Mouse (Mus musculus) kidney, postnatal 36 days (tissue): ENCODE measurements around the gene Pdss2.

Source experiments
- DNase-seq, 2 experiments: peaks; one replicate each; pipeline ENCODE4 v3.0.0; 2021 to 2022; ENCODE audit warnings: mixed read lengths in 2 of 2

Pdss2 gene

DNA sequence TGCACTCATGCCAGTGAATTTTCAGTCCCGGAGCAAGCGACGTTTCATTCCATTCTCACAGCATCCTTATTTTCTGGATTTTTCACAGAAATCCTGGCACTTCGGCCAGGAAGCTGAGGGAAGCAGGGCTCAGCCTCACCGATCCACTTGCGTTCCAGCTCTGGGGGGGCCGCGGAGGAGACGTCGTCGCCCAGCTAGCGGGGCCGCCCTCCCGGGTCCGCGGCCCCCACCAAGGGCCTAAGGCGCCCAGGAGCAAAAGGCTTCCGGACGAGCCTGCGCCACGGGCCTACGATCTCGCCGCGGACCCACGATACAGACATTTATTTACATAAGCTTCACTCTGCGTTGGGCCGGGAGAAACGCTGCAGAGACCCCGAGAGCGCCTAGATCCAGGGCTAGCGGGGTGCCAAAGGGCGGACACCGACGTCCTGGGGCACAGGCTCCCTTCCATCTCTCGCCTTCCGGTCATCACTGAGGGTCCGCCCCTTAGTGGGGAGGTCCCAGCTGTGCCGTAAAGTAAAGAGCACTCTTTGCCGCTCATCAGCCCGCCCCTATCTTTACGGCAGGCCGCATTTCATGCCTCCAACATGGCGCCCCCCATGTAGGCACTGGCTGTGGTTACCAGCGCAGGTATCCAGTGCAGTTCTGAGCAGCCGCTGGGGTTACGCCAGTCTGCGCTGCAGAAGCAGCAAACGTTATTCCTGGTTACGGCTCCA lies at the start of gene Pdss2:
TSS of gene Pdss2 (plus strand) at position 577 of the 716 bp plus-strand sequence.
- DNase-seq: peak; percentile 96 to 98

DNA sequence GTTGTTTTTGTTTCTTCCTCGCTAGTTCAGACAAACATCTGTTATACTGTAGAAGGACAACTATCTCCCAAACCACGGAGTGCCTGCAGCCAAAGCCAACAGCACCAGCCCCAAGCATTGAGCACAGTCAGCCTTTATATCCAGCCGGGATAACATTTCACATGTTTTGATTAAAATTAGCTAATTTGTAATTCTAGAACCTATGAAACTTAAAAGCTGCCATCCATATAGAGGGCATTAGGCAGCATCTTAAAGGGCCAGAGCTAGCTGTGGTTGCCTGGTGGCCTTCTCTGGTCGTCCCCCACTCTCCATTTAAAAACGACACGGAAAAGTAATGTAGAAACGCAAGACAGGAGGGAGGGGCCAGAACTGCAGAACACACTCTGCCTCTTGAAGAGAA lies 49.2 kb upstream of the Pdss2 start:
- DNase-seq: no peak

DNA sequence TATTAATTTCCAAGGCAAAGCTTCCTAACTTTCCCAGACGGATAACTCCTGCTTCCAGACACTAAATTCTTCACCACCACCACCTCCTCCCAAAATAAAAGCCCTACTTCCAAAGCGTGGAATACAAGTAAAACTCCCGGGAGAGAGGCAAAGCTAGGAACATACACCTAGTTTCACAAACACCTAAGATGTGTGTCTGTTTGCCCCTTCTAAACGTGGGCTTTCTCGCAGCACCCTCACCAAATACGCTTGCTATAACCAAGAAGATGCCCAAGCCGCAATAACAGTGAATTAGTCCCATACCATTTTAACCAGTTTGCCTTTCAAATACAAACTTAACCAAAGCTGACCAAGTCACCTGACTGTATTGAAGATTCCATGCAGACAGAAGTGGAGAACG lies 48.7 kb upstream of the Pdss2 start:
- no peak for DNase-seq

DNA sequence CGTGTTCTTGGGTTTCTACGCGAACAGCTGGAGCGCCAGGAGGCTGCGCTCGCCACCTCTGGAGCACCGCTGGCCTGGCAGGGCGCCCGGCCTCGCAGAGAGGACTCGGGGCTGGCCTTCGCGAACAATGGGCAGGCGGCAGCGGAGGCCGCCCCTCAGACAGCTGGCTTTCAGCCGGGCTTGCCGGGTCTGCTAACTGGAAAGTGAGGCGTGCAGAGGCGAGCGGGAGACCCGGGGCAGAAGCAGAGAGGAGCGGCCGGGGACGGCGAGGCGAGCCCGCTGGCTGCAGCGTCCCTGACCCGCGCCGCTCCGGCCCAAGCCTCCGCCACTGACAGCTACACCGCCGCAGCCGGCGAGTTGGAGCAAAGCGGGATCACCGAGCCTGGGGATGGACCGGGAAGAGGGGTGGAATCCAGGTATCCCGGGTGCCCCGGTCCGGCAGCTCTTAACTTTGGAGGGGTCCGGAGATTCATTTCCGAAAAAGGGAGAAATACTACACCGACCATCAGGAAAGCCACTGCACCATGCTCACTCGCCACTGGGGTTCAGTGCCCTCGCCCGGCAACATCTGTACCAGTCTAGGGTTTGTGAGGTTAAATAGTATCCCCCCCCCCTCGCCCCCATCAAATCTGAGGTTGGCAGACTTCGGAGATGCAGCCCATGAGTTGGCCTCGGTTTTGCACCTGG lies 48.0 kb upstream of the Pdss2 start:
- peak; percentile 48 to 85 for DNase-seq

DNA sequence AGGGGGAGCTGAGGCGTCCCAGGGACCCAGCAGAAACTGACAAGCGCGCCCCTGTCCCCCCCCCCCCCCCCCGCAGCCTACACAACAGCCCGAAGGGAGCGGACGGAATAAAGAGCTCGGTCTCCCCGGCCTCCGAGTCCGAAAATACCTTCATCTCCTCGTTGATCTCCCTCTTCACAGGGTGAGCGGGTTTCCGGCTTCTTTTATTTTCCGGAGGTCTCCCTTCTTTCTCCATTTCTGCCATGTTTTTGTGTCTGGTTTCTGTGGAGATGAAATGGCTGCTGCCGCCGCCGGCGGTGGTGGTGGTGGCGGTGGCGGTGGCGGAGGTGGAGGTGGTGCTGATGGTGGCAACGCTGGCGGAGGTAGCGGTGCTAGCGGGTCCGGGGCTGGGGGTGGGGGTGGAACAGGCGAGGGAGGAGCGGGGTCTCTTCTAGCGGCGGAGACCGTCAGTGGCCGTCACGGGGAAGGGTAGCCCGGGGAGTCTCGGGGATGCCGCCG lies 47.4 kb upstream of the Pdss2 start:
- DNase-seq: peak in 1 of 2 experiments; percentile 32

DNA sequence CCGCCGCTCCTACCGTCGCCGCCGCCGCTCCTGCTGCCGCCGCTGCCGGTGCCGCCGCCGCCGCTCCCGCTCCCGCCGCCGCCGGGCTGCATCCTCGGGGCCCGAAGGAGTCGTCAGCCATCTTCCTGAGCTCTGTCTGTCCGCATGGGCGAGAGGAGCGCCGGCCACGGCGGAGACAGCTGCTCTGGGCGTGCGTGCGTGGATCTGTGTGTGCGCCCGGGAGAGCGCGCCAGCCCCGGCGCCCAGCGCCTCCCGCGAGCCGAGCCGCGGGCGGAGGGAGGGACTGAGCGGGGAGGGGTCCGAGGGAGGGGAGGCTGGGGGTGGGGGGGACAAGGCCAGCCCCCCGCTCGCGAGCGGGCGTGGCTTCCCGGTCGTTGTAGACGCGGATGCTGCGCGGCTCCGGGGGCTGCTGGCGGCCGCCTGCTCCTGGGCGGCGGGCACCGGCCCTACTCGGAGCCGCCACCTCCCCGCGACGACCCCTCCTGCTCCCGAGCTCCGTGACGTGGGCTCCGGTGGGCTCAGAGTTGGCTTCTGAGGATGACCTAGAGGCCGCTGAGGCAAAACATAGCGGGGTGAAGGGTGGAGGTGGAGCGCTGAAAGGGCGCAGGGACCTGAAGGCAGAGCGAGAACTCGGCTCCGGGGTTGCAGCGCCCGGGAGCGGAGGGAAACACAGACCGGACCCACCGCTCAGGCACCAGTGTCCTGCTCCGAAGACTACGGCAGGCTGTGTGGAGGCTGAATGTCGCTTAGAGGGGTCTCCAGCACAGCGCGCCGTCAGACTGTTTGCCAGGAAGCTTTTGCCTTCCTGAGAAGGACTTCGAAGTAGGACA lies 46.7 kb upstream of the Pdss2 start, which contains the start of the genes Sobp and 9030612E09Rik:
TSS of gene Sobp (minus strand) at position 205 of the 830 bp plus-strand sequence.
TSS of gene 9030612E09Rik (plus strand) at position 379 of the 830 bp plus-strand sequence.
- DNase-seq: peak in 1 of 2 experiments; percentile 40

DNA sequence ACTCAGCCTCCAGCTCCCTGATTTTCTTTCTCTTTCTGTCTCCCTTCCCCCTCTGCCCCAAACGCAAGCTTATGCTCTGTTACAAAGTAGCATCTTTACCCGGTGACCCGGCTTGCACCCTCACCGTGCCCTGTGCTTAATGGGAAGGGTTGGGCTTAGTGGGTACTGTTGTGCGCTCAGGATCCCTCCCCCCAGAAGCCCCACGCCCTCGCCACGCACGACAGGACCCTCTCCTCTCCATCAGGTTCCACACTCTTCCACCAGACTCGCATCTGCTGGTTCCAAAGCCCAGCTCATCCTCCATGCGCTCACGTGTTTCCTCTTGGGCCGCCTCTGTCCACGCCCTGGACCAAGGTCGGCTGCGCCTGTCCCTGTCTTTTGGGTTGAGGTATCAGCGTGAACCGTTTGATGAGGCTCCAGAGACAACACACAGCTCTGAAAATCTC lies 46.1 kb upstream of the Pdss2 start:
- peak in 1 of 2 experiments; percentile 9 for DNase-seq

DNA sequence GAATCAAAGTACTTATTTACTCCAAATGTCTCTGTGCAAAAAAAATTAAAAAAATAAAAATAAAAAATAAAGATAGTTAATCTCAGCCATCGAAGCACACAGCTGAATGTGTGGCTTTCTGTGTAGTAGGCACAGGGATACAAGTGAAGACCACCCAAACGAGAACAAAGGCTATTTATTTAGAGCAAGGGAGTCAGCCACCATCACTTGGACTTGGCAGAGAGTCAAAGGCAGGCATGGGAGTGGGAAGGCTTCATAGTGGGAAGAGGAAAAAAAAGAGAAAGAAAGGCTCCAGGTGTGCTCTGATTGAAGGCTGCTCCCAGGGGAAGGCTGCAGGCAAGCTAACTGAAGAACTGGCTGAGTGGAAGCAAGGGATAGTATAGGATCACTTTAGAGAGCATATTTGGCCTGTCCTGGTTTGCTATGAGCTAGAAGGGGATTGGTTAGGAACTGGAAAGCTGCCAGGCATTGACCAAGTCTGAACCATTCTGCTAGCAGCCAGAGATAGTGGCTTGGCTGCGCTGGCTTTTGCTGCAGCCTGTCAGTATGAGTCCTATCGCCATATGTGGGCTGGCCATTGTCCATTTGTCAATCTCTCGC lies 40.9 kb upstream of the Pdss2 start:
- DNase-seq: no peak

DNA sequence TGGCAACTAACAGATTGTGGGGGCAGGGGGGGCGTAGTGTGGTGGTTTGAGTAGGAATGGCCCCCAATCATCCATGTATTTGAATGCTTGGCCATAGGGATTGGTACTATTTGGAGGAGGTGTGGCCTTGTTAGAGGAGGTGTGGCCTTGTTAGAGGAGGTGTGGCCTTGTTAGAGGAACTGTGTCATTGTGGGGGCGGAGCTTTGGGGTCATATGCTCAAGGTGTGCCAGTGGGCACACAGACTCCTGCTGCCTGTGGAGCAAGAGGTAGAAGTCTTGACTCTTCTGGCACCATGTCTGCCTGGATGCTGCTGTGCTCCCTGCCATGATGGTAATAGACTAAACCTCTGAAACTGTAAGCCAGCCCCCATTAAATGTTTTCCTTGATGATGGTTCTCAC lies 21.1 kb upstream of the Pdss2 start:
- DNase-seq: no peak

DNA sequence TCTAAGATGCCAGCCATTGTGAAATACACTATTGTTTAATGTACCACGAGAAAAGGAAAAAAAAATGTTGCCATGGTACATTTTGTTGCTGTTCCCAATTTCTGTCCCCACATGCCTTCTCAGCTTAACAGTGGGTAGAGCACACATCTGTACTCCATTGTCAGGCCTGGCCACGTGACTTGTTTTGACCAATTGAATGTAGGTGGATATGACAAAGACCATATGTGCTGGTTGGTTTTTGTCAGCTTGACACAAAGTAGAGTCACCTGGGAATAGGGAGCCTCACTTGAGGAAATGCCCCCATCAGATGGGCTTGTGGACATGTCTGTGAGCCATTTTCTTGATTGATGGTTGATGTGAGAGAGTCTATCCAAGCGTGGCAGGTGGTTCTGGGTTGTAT lies 17.4 kb upstream of the Pdss2 start:
- no peak for DNase-seq

DNA sequence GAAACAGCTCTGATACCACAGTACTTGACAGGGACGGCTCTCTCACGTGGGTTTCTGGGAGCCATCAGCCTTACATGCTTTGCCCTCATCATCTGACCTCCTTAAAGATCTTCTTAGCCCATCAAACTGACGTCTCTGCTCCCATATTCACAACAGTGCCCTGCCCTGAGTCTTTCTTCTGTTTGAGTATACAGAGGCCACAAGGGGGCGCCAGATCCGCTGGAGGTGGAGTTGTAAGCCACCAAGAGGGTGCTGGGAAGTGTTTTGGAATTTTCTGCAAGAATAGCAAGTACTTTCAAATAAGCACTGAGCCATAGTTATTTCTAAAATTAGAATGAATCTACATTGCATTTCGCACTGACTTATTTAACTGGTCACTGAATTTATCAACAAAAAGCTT lies 9.4 kb upstream of the Pdss2 start:
- DNase-seq: peak; percentile 9 to 66

DNA sequence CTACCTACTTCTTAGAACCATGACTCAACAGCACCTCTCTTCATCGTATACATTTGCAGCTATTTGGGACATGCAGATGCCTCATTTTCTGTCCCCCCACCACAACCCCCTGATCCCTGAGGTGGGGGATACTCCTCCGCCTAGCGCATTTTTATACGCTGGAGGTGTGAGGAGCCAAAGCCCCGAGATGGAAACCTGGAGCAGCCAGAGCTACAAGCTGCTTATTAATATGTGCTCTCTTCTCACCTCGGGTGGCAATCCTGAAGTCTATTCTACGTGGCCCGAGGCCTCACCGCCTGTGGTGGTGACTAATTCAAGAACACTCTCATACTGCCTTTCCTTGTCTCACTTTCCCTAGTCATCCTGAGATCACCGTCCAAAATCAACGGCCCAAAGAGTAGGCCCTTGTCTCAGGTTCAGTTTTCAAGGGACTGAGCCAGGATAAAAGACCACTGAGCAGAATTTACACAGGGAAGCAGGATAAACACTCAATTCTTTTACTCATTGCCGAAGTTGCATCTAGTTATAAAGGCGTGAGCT lies 3.9 kb upstream of the Pdss2 start:
- DNase-seq: no peak

DNA sequence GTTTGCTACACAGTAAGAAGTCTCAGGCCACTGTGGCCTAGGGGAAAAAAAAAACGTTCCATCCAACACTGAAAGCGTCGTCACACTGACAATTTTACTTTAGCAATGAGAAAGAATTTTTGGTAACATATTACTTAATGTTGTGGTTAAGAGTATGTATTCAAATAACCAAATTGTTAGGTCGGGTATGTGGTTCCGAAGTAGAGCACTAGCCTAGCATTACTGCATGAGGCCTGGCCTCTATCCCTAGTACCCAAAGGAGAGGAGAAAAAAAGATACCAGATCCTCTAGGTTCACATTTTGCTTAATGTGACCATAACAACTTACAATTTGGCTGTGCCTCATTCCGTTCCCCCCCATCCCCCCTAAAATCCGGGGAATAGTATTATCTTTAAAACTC lies 807 bp upstream of the Pdss2 start:
- DNase-seq: no peak

DNA sequence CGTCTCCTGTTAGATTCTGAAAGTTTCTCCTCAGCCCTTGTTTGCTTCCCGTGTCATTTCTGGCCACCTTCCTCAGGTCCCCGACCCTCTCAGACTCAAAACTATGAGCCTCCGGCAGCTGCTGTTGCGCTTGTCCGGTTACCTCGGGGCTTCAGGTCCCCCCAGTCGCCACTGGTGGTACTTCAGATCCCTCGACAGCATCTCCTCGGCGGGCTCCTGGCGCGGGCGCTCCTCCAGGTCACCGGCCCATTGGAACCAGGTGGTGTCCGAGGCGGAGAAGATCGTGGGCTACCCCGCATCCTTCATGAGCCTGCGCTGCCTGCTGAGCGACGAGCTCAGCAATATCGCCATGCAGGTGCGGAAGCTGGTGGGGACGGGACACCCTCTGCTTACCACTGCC lies 373 bp downstream of the Pdss2 start:
- DNase-seq: peak; percentile 19 to 57

DNA sequence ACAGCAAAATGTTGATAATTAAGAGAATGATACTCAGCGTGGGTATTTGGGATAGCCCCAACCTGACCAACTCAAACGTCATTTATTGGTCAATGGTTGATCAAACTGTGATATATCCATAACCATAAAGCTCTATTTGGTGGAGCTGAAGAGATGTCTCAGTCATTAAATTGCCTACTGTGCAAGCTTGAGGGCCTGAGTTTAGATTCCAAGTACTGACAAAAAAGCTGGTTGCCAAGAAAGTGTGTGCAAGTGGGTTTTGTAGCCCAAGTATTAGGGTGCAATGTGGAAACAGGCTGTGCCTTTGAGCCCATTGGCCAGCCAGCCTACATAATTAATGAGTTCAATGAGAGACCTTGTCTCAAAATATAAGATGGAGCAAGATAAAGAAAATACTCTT lies 2.1 kb downstream of the Pdss2 start:
- DNase-seq: no peak

DNA sequence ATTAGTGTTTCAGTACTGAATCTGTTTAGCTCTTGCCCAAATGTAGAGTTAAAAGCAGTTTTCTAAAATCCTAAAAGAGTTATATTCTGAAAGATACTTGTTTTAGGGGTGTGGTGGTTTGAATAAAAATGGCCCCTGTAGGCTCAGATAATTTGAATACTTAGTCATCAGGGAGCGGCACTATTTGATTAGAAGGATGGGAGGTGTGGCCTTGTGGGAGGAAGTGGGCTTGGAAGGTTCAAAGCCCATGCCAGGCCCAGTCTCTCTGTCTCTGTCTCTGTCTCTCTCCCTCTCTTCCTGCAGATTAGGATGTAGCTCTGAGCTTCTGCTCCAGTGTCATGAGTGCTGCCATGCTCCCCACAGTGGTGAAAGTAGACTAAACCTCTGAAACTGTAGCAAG lies 5.1 kb downstream of the Pdss2 start:
- DNase-seq: no peak

DNA sequence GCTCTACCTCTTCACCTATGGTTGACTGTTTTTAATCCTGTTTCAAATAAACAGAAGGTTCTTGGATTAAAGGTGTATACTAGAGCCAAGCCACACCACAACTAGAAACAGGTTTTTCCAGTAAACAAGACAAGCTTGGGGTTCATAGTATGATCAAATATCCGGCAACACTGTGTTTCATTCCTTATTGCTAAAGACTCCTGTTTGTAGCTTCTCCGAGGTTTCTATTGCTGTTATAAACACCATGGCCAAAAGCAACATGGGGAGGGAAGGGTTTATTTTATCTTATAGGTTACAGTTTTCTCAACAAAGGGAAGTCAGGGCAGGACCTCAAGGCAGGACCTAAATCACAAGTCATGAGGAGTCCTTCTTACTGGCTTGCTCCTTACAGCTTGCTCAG lies 8.0 kb downstream of the Pdss2 start:
- DNase-seq: no peak

DNA sequence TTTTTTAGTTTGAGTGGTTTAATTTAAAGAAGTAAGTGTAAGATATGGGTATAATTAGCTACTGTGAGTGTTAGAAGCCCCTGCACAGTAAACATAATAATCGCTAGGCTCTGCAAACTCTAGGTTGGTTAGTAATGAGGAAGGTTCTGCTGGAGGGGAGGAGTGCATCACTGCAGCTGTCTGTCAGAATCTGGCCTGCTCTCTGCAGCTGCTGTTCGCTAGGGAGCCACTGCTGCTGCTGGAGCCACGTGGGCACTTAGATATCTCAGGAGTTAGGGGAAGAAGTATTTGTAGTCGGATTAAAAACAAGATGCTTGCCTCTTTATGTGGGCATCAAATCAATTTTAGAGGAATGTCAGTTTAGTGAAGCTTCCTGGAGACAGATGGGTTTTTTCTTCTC lies 13.2 kb downstream of the Pdss2 start:
- DNase-seq: no peak

DNA sequence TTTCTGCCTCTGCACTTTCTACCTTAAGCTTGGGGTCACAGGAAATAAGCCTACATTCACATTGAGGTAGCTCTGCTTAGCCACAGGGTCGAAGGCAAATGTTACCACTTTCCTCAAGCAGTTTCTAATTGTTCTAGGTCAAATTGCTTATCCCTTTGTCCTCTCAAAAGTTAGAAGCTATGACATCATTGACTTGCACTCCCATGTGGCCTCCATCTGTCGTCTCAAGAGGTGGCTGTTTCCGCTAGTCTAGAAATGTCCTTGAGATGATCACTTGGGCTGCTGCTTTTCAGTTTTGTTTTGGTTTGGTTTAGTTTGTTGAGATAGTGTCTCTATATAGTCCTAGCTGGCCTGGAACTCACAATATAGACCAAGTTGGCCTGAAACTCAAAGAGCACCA lies 13.7 kb downstream of the Pdss2 start:
- DNase-seq: no peak

DNA sequence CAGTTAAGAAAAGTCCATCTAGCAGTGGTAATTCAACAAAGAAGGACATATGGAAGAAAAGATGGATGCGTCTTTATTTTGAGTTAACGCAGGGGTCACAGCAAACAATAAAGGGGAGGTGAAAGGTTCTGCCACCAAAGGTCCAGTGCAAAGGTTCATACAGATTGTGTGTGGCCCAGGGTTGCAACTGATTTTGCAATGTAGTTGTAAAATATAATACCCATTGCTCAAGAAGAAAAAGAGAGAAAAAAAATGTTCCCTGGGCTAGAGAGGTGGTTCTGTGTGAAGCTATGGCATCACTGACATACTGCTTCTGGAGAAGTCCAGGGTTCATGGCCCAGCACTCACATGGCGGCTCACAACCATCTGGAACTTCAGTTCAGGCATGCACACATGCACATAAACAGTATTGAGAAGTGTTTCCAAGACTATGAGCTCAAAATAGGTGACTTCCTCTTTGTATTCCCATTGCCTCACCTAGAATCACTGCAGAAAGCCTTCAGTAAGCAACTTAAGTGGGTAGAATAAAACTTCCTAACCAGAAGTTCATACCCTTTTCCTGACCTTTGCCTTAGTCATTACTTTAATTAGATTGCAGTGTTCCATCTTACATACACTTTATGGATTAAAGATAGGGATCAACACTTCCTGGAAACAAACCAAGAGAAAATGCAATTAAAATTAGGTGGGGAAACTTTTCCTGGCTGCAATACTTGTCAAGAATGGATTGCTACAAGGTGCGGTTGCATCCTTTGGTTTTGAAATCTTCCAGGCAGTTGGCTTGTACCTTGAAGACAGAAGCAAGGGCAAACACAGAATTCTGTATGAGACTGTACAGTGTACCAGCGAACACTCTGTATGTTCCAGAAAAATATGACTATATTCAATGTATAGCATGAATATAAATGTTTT lies 14.7 kb downstream of the Pdss2 start:
- no peak for DNase-seq

DNA sequence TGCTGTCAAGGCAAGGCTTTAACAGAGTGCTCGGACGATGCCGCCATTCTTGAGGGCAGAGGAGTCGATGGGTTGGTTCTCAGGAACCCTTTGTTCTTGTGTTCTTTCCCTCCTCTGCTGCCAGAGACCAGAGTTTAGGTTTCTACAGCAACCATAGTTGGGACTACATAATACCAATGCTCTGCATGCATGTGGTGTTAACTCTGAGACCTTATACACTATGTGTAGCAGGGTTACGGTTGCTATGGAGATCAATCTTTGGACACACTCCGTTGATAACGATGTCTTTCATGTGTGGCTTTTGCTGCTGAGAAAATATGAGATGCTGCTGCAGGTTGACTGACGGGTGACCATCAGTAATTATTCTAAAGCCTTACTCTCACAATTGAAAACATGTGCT lies 20.9 kb downstream of the Pdss2 start:
- DNase-seq: no peak
